Mouse (Mus musculus): ENCODE results near the gene Lgals3.

The Lgals3 gene

DNA sequence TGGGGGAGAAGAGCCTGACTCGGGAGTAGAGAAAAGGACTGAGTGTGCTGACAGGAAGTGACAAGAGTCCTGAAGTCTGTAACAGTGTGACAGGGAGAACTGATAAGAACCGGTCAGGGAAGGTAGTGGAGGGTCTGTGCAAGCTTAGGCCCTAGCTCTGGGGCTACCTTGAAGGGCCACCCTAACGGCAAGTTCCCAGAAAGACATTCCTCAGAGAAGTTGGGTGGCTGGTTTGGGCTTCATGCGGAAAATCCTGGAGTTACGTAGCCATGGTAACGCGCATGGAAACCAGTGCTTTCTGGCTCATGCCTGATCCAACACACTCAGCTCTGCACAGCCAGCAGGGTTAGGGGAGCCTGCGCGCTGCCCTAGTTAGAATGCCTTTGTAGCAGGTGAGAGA is at the start of gene Lgals3:
Lgals3 (plus strand) TSS at position 291 of the 400 bp plus-strand sequence.
- TF ChIP-seq GATA4 (IDR thresholded peaks at IDR 0.05; ENCODE audit: insufficient replicate concordance, low read length), result no peak

DNA sequence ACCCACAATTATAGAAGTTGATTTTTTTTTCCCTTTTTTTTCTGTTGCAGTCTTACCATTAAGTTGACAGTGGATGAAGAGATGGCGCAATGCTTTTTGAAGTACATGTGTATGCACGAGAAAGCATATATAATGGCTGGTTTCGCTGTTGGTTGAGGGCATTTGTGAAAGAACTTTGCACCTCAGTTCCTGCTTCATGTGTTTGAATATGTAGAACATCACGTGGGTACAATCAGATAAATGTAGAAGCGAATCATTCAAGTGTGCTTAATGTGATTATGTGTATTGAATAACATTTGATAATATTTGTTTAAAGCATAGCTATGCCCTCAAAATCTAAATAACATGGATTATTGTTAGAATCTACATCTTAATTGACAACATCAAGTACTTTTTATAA is 48.2 kb upstream of the Lgals3 start:
- TF ChIP-seq GATA4 (IDR thresholded peaks at IDR 0.05; ENCODE audit: insufficient replicate concordance, low read length), result no peak

DNA sequence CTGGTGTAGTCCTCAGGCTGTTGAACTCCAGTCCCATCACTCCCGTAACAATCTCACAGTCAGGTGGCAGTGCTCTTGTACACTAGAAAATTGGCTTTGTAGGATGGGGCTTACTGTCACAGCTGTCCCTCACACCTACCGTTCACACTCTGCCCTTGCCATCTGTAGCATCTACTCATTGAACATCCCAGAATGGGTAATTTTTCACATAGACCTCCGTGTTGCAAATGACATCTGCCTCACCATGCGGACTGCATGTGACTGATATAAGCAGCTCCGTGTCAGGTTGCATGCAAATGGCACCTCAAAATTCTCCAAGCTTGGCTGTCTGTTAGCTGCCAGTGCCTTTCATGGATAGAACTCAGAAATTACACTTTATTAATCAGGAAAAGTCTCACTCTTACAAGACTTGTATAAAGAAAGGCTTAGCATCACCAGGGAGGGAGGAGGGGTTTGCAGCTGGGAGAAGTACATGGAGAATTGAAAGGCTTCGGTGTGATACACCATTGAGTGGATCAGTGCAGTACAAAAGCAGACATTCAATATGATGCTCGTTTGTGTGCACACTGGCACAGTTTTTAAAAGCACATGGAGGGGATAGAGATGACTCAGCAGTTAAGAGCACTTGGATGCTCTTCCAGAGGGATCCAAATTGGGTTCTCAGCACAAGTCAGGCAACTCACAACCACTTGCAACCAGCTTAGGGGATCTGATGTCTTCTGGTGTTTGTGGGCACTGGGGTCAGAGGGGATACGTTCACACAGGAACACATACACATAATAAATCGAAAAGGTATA is 41.4 kb upstream of the Lgals3 start:
- no peak for TF ChIP-seq GATA4 (IDR thresholded peaks at IDR 0.05; ENCODE audit: insufficient replicate concordance, low read length)

DNA sequence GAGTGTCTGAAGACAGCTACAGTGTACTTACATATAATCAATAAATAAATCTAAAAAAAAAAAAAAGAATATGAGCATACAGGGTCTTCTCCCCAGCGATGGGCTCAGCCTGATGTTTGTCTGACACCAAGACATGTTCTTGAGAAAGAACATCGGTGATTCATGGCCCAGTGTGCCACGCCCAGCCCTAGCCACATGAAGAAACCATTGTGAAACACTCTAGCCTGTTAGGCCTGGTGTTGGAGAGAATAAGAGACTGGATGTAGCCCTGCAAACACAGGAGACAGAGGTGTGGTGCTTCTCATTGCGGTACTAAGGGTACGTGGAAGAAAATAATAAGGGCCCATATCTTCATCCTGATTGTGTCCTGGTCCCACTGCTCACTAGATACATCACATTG is 40.2 kb upstream of the Lgals3 start:
- no peak for TF ChIP-seq GATA4 (IDR thresholded peaks at IDR 0.05; ENCODE audit: insufficient replicate concordance, low read length)

DNA sequence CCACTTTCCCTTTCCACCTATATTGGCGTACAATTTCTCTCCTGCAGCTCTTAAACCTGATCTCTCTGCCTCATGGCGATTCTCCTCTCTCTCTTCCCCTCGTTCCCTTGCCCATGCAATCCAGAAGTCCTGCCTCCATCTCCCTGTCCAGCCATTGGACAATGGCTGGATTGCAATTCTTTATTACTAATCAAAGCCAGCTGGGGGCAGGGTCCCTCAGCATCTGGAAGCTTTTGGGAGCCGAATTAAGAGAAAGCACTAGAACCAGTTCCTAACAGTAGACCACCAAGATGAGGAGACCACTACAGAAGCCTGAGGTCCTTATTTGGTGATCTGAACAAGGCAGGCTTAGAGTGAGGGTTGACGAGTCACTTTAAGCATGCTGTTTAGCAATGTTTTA is 35.6 kb upstream of the Lgals3 start:
- no peak for TF ChIP-seq GATA4 (IDR thresholded peaks at IDR 0.05; ENCODE audit: insufficient replicate concordance, low read length)

DNA sequence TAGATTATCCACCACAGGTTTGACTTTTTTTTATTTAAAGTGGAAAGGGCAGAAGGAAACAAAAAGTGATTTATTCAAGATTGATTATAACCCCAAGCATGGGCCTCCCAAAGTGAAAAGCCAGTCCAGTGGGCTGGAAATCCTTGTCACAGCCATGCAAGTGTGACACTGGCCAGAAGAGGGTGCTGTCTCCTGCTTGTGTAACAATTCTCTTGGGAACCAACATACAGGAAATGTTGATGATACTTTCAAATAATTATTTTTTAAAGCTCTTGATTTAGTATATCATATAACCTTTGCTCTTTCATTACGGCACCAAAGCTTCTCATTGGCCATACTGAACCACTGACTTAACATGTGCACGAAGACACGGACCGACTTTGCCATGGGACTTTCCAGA is 32.7 kb upstream of the Lgals3 start:
- no peak for TF ChIP-seq GATA4 (IDR thresholded peaks at IDR 0.05; ENCODE audit: insufficient replicate concordance, low read length)

DNA sequence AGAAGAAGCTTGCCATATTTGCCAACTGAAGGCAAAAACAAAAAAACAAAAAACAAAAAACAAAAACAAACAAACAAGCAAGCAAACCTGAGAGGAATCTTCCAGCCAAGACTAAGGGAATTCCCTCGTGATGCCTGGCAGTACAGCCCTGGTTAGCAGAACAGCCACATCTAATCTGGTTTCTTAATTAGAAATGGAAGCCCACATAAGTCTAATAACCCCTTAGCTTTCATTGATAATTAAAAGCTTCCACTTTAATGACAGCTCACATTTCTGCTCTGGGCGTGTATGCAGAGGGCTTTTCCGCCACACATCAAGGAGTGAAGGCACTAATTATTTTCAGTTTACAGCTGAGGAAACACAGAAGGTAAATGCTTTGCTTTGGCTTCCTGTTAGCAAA is 32.3 kb upstream of the Lgals3 start:
- TF ChIP-seq GATA4 (IDR thresholded peaks at IDR 0.05; ENCODE audit: insufficient replicate concordance, low read length), result no peak

DNA sequence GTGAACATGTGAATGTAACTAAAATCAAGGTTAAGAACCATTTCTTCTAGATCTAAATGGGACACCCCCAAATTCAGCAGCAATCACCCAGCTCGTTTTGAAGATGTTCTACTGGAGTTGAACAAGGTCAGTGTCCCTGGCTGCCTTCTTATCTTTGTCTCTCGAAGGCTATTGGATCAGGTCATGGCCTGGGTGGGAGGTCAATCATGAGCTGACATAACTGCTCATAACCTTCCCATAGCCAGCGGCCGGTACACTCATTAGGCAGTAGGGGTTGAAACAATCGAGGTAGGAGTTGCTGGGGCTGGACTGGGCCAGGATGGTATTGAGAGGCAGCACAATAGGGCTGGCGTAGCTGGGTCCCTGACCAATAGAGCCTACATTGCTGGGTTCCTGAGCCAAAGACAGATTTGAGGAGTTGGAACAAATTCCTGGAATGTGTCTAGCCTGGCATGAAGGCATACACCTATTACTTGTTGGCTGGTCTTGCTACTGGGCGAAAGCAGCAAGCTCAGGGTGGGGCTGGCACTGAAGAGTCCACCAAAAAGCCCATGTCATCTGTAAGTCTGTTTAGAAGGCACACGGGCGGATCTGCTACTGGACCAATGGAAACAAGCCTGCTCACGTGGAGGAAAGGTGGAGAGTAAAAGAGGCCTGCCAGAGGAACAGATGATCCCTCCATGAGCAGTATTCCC is 27.2 kb upstream of the Lgals3 start:
- TF ChIP-seq GATA4 (IDR thresholded peaks at IDR 0.05; ENCODE audit: insufficient replicate concordance, low read length), result no peak

DNA sequence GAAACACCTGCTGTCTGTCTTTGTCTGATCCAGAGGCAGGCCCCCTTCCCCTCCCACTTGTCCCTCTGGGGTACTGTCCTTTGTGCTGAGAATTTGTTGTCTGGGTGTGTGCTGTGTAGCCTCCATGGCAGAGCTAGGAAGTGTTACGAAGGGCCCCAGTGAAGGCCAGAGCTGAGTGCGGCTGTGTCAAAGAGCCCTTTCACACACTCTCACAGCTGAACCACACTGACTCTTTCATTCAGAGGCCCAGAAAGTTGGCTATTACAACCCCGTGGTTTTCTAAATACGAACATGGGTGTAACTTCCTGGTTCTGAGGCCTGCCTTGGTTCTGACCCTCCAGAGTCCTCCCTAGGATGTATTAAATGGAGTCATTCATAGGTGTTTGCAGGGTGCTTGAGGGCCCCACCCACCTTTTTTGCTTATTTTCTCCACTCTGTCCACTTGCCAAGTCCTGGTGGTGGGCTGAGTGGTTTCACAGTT is 25.7 kb upstream of the Lgals3 start:
- TF ChIP-seq GATA4 (IDR thresholded peaks at IDR 0.05; ENCODE audit: insufficient replicate concordance, low read length), result no peak

DNA sequence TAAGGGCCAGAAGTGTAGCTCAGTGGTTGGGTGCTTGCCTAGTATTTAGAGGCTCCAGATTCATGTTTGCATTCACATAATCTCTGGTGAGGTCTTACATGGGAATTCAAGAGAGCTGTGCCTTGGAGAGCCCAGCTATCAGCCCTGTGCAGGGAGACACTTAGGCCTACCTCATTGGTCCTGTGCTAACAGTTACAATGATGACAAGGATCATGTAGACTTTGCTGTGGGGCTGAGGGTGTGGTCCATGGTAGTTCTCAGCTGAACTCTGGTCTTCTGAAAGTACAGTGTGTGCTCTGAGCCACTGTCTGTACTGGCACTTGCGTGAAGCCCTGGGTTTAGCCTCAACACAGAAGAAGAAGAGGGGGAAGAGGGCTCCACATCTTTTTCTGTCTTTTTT is 20.8 kb upstream of the Lgals3 start:
- TF ChIP-seq GATA4 (IDR thresholded peaks at IDR 0.05; ENCODE audit: insufficient replicate concordance, low read length), result no peak

DNA sequence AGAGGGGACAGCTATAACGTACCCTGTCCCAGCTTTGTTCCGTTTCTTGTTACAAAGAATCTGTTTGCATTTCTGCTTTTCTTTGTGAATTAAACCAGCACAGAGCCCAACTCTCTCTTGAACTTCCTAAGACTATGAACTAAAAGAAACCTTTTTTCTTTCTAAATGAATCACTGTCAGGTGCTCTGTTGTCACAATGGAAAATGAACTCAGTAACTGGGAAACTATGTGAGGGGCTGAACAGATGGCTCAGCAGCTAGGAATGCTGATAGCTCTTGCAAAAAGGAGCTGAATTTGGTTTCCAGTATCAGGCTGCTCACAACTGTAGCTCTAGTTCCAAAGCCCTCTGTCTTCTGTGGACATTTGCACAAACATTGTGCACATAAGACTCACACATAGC is 16.6 kb upstream of the Lgals3 start:
- no peak for TF ChIP-seq GATA4 (IDR thresholded peaks at IDR 0.05; ENCODE audit: insufficient replicate concordance, low read length)

DNA sequence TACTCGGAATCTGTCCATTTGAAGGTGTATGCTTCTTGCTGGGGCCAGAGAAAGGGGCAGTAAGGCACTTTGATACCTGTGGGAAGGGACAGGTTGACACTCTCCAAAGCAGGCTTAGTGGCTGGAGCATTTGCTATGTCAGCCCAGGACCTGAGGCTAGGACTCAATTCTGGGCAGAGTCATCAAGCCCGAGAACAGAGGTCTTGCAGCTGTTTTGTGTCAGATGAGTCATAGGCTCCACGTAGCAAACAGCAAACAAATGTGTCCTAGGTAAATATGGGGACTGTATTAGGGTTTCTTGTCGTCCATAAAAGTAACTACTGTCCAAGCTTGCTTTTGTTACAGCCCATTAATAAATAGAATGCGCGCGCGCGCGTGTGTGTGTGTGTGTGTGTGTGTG is 15.3 kb upstream of the Lgals3 start:
- TF ChIP-seq GATA4 (IDR thresholded peaks at IDR 0.05; ENCODE audit: insufficient replicate concordance, low read length), result no peak

DNA sequence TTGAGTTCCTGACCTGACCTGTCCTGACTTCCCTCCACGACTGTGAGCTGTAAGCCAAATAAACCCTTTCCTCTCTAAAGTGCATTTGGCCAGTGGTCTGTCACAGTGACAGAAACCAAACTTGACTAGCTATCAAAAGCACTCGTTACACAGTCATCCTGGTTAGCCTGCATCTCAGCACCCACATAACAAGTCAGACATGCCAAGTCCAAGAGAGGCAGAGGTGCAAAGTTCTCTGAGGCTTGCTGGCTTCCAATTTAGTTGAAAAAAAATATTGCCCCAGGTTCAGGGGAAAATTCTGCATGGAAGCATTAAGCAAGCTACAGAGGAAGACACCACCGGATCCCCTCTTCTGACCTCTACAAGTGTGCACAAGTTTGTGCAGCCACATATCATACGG is 14.3 kb upstream of the Lgals3 start:
- no peak for TF ChIP-seq GATA4 (IDR thresholded peaks at IDR 0.05; ENCODE audit: insufficient replicate concordance, low read length)

DNA sequence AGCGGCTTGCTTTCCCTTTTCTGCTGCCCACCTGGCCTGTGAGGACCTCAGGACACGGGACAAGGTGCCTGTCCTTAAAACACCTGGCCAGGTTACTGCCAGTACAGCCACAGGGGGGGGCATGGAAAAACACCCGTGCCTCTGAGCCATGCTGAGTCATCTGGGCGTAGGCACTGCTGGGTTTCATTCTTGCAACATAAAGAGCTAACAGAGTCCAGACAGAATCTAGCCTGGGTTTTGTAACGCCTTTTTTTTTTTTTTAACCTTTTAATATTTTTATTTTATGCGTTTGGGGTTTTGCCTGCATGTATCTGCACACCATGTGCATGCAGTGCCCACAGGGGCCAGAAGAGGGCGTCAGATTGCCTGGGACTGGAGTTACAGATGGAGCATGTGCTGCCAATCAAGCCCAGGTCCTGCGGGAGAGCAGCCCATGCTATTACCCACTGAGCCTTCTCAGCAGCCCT is 13.4 kb upstream of the Lgals3 start:
- no peak for TF ChIP-seq GATA4 (IDR thresholded peaks at IDR 0.05; ENCODE audit: insufficient replicate concordance, low read length)

DNA sequence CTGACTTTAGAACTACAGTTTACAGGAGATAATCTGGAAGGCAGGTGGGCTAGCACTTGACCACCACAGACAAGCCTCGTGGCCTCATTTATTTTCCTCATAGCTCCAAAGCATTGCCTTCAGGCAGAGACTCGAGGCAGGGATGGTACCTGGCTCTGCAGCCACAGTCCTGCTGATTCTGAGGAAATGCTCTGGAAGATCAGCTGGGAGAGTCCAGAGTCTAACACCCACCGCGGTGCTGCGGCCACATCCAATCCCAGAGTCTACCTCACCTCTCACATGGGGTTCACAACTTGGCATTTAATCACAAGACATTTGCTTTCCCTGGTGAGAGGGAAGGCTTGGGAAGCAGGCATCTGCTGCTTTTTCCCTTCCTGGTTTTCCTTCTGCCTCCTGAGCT is 12.6 kb upstream of the Lgals3 start:
- TF ChIP-seq GATA4 (IDR thresholded peaks at IDR 0.05; ENCODE audit: insufficient replicate concordance, low read length), result no peak

DNA sequence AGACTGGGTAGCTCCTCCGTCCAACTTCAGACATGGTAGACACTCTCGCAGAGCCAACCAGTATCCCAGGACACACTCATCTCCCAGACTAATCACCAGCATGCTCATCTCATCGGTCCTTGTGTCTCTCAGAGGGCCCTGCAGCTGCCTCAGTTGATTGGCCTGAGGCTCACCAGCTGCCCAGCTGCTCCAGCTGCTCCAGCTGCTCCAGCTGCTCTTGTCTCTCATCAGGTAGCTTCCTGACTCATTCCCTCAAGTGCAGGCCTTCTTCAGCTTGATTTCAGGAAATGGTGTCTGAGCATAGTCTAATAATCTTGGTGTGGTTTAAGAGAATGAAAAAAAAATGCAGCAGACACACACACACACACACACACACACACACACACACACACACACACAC is 10.9 kb upstream of the Lgals3 start:
- TF ChIP-seq GATA4 (IDR thresholded peaks at IDR 0.05; ENCODE audit: insufficient replicate concordance, low read length), result no peak
